Mouse (Mus musculus) spleen, adult 2 months (tissue): ENCODE data around the gene Mybbp1a.

Experiments
- CTCF ChIP-seq: fragments of 200-500 bp; IDR thresholded peaks from 2 replicates; pipeline ENCODE4 v1.5.1; 2011; ENCODE audit warnings: mild to moderate bottlenecking, inconsistent platforms; ENCODE audit not compliant: insufficient read depth, insufficient read length, insufficient replicate concordance; ENCODE audit errors: extremely low read depth
- POLR2A ChIP-seq: fragments of 200-500 bp; IDR thresholded peaks from 2 replicates; pipeline ENCODE4 v1.6.1; 2011; ENCODE audit warnings: low read depth, low read length, inconsistent platforms

DNA sequence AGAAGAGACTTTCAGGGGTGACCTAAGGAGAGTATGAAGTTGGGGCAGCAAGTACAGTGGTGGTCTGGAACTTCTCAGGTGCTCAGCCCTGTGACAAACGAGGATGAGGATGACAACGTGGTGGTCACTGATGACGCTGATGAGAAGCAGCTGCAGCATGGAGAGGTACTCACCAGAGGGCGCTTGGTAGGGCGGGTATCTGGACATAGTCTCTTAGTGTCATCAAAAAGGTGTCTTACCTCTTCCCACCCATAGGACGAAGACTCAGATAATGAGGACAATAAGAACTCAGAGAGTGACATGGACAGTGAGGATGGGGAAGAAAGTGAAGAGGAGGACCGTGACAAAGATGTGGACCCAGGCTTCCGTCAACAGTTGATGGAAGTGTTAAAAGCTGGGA lies 6.3 kb downstream of the Mybbp1a start:
- TF ChIP-seq POLR2A = no peak
- TF ChIP-seq CTCF = no peak
